Mouse (Mus musculus): Measurements from ENCODE around the gene Cdkal1.

Gene Cdkal1

GRCm38 (mm10) chr13:29715241-29715841 is 140.1 kb downstream of the Cdkal1 start:
- in situ Hi-C loops (cut with MboI, MseI), result no loop called here

GRCm38 (mm10) chr13:29707620-29708019 is 147.9 kb downstream of the Cdkal1 start:
- in situ Hi-C loops (cut with MboI, MseI), result no loop called here

GRCm38 (mm10) chr13:29701400-29701799 is 154.1 kb downstream of the Cdkal1 start:
- in situ Hi-C loops (cut with MboI, MseI), result no loop called here

- in situ Hi-C loops (cut with MboI, MseI), result no loop called here
Measured at GRCm38 (mm10) chr13:29699896-29700295, 155.6 kb downstream of the Cdkal1 start.

GRCm38 (mm10) chr13:29698307-29698985 is 157.0 kb downstream of the Cdkal1 start:
- in situ Hi-C loops (cut with MboI, MseI), result no loop called here

- in situ Hi-C loops (cut with MboI, MseI), result no loop called here
Measured at GRCm38 (mm10) chr13:29697230-29697629, 158.2 kb downstream of the Cdkal1 start.

GRCm38 (mm10) chr13:29690734-29691133 is 164.7 kb downstream of the Cdkal1 start:
- in situ Hi-C loops (cut with MboI, MseI), result no loop called here

GRCm38 (mm10) chr13:29688851-29689250 is 166.6 kb downstream of the Cdkal1 start:
- in situ Hi-C loops (cut with MboI, MseI), result no loop called here

- in situ Hi-C loops (cut with MboI, MseI), result no loop called here
Measured at GRCm38 (mm10) chr13:29687872-29688271, 167.6 kb downstream of the Cdkal1 start.

- in situ Hi-C loops (cut with MboI, MseI), result no loop called here
Measured at GRCm38 (mm10) chr13:29679479-29680186, 175.8 kb downstream of the Cdkal1 start.

- in situ Hi-C loops (cut with MboI, MseI), result no loop called here
Measured at GRCm38 (mm10) chr13:29677559-29677958, 177.9 kb downstream of the Cdkal1 start.

- in situ Hi-C loops (cut with MboI, MseI), result no loop called here
Measured at GRCm38 (mm10) chr13:29670626-29671025, 184.8 kb downstream of the Cdkal1 start.

- in situ Hi-C loops (cut with MboI, MseI), result no loop called here
Measured at GRCm38 (mm10) chr13:29663908-29664307, 191.6 kb downstream of the Cdkal1 start.

- in situ Hi-C loops (cut with MboI, MseI), result no loop called here
Measured at GRCm38 (mm10) chr13:29655841-29656365, 199.6 kb downstream of the Cdkal1 start.

- in situ Hi-C loops (cut with MboI, MseI), result no loop called here
Measured at GRCm38 (mm10) chr13:29653407-29653806, 202.1 kb downstream of the Cdkal1 start.

GRCm38 (mm10) chr13:29652791-29653190 is 202.7 kb downstream of the Cdkal1 start:
- in situ Hi-C loops (cut with MboI, MseI), result no loop called here

- in situ Hi-C loops (cut with MboI, MseI), result no loop called here
Measured at GRCm38 (mm10) chr13:29650576-29651236, 204.8 kb downstream of the Cdkal1 start.

- in situ Hi-C loops (cut with MboI, MseI), result no loop called here
Measured at GRCm38 (mm10) chr13:29649593-29649992, 205.9 kb downstream of the Cdkal1 start.

GRCm38 (mm10) chr13:29642226-29642625 is 213.2 kb downstream of the Cdkal1 start:
- in situ Hi-C loops (cut with MboI, MseI), result no loop called here

GRCm38 (mm10) chr13:29641200-29641599 is 214.3 kb downstream of the Cdkal1 start:
- in situ Hi-C loops (cut with MboI, MseI), result no loop called here

GRCm38 (mm10) chr13:29640186-29640585 is 215.3 kb downstream of the Cdkal1 start:
- in situ Hi-C loops (cut with MboI, MseI), result no loop called here

- in situ Hi-C loops (cut with MboI, MseI), result no loop called here
Measured at GRCm38 (mm10) chr13:29638303-29638702, 217.2 kb downstream of the Cdkal1 start.

Data from T-helper 1 cell (primary cell).